Mouse (Mus musculus) adrenal gland, adult 18-20 months (tissue): ENCODE measurements around the gene Slc25a30. TPM values are rescaled to one million over a fixed set of nuclear protein-coding genes. Genes with fewer than 3 reads are reported as not detected.
"Not testable (repeated sequence)": the region's sequence is repeated elsewhere in the genome, so short reads cannot be mapped to it uniquely, and the experiment has no call there.

Source experiments
- DNase-seq, 2 experiments: peaks; one replicate each; pipeline ENCODE4 v3.0.0; 2021 to 2022; ENCODE audit warnings: low spot score in 2 of 2
- total RNA-seq, 2 experiments: library from RNA; stranded (reverse); gene quantifications; 1 replicate in 1 of 2; 2 replicates in 1 of 2; pipeline ENCODE4 v1.2.3; 2021

Gene Slc25a30
- total RNA-seq, 2 experiments from 2014 or later, result 81.1 to 119 TPM

DNA sequence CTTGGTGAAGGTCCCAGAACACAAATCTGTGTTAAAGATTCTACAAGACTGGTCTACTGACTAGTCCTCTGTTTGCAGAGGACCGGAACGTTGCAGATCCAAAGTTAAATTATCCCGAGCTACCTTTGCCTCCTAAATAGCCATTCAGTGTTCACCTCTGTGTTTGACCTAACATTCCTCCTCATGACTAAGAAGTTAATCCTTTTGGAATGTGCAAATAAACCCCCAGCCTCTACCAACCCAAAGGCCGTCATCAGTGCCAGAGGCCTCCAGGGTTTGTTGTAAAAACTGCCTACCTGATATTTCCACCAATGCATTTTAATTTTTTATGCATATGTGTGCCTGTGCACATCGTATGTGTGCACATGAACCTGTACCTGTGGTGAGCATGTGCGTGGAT is 7.5 kb upstream of the Slc25a30 start:
- no peak for DNase-seq

DNA sequence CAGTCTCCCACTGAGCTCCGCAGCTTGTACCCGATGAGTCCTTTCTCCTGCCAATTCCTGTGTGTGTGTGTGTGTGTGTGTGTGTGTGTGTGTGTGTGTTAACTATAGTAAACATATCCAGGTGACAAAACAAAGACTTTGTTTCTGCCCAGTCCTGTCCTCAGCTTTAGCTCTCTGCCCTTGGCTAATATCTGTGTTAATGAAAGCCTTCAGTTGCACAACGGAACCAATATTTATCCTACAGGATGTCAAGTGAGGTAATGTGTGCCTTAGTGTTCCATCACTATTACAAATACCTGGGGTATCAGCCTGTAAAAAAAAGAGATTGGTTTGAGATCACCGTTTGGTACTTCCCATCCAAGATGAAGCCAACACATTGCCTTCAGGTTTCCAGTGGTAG is 6.3 kb upstream of the Slc25a30 start:
- DNase-seq, result no peak

DNA sequence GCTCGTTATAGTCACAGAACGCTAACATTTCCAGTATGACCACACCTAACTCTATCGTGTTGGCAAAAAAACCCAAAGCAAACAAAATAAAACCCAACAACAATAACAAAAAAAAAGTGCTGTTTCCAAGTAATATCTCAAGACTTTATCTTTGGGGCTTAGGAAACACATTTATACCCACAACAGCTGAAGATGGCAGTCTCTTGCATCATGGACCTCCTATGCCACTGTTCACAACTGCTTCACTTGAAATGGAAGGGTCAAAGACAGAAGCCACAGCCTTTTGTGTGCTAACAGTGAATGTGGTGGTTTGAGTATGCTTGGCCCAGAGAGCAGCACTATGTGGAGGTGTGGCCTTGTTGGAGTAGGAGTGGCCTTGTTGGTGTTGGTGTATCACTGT is 4.5 kb upstream of the Slc25a30 start:
- no peak for DNase-seq

DNA sequence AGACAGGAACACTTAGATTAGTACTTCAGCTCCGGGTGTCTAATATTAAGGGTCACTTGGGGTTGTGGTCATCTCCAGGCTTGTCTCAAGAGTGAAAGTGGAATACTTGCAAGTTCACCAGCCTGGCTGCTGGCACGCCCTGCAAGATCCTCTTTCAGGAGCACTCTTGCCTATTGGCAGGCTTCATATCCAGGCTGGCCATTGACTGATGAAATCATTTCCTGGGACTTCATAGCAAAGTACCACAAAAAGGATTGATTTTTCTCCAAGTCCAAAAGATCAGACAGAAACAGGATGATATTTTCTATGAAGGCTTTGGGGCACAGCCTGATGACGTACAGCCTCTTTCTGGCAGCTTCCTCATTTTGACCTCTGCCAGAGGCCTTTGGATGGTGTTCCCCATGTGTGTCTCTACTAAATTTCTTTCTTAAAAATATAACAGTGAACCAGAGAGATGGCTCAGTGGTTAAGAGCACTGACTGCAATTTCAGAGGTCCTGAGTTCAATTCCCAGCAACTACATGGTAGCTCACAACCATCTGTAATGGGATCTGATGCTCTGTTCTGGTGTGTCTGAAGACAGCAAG is 3.7 kb upstream of the Slc25a30 start:
- no peak for DNase-seq

DNA sequence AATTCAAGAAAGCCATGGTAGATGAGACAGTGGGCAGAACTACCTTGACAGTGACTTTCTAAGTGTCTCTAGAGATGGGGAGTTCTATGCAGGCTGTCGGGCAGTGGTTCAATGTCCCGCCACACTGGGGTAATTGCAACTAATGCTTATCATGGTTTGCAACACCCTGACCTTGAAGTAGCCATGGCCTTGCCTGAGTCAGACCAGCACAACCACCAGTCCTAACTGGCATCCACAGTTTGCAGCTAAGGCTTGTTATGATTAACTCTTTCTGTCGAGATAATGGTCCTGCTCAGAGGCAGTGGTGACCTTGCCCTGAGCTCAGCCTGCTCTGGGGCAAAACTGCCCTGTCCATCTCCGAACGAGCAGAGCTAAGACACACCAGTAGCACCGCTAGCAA is 2.5 kb upstream of the Slc25a30 start:
- peak in 1 of 2 experiments; percentile 55 for DNase-seq

DNA sequence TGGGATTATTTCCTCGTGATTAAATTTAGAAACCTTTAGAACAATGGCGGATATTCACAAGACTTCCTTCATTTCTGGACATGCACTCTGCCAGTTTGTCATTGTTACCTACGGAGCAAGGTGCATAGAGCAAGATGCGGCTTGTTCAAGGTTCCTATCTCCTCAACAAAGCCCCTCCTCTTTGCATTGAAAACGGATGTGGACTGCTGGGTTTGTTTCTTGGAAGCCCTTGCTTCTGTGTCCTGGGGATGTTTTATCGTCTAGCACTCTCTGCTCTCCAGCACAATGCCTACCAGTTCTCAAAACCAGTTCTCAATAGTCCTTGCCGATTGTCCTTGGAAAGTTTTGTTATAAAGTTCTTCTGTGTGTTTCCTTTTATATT is 948 bp upstream of the Slc25a30 start:
- DNase-seq, result no peak

DNA sequence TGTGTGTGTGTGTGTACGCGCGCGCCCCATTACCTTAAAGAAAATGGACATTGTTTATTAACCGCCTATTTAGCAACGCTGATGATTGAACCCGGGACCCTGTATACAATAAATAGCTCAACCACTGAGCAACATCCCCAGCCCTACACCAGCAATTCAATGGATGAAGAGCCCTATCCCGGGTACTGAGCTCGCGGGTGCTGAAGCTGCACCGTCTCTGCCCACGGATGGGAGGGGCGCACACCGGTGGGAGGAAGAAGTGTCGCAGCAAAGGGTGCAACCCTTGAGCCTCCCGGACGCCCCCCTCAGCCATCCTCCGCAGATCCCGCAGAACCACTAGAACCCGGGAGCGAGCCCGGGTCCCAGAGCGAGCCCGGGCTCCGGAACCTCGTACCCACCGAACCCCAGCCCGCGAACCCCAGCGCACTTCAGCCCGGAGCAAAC is 391 bp downstream of the Slc25a30 start:
- DNase-seq, result no peak

DNA sequence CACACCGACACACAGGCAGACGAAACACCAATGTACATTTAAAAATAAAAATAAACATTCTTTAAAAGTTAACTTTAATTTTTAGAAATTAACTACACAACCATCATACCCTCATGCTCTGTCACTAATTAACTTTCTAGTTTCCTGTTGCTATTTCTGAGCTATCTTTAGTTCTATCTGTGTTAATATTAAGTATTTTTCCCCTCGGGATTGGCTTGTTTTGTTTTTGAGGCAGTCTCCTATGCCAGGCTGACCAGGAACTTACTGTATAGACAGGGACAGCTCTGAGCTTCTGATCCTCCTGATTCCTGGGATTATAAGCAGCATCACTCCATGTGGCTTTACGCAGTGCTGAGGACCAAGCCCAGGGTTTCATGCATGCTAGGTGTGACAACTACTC is 6.9 kb downstream of the Slc25a30 start:
- no peak for DNase-seq

DNA sequence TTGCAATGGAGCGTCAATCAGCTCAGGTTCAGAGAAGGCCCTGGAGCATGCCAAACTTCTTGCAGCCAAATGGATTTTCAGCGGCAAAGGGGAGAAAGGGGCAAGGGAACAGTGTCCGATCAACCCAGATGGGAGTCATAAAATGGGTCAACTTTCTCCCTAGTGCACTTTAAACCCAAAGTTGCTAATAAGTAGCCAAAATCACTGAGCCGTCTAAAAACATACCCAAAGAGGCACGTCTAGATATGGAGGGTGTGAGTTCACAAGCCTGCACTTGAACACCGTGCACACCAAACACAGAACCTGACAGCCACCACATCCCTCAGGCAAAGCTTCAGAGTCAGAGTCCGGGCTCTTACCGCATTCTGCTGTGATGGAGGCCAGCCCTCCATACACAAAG is 10.2 kb downstream of the Slc25a30 start:
- no peak for DNase-seq

DNA sequence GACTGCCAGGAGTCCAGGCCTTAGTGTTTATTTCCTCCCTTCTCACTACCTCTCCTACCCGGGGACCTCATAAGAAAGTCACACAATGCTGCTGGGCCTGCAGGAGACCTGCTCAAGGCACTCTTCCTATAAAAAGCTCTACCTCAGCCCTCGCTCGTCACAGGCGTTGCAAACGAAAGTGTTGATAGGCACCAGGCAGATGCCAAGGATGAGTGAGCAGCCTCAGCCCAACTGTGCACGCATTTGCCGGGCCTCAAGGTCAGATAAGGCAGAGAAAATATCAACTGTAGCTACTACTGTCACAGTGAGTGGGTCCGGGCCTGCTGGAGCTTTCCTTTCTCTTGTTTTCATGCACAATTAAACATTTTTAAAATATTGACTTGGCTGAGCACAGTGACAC is 13.4 kb downstream of the Slc25a30 start:
- no peak for DNase-seq

DNA sequence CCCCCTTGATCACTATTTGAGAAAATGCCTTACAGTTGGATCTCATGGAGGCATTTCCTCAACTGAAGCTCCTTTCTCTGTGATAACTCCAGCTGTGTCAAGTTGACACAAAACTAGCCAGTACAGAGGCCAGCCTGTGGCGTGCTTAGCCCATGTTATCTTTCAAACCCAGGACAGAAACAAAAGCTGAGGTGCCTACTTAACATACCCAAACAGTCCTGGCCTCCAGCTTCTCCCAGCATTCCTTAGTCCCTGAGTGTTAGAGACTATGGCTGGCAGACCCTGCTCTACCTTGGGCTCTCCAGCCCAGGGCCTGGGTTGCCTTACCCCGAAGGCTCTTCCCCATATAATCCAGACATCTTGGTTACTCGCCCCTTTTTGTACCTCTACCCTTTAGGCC is 14.4 kb downstream of the Slc25a30 start:
- DNase-seq, result not testable (repeated sequence)

DNA sequence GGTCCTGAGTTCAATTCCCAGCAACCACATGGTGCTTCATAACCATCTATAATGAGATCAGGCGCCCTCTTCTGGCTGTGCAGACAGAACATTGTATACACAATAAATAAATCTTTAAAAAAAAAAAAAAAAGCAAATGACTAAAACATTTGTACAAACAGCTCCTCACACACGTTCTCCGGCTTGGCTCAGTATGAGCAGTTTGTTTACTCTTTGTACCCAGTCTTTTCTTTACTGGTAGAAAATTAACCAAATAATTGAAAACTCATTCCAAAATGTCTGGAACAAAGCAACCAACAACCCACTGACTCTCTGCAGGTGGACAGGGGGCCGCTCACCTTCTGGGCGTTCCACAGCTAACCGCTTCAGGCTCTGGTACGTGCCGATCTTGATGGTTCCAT is 15.7 kb downstream of the Slc25a30 start:
- DNase-seq, result no peak

DNA sequence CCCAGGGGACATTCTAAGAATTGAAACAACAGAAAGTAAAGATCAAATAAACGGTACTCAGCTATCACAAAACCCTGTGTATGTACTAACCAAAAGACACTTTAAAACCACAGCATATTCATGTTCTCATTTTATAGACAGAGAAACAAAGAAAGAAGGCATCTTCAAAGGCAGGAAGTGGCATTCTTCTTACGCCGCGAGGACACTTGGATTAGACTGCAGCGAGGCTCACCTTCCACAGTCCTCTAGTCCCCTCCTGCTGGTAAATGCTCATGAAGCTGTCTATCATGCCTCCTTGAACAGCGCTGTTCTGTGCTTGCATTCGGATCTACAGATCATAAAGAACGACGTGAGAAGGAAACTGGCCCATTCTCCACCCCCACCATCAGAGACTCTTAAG is 17.5 kb downstream of the Slc25a30 start:
- DNase-seq, result no peak

DNA sequence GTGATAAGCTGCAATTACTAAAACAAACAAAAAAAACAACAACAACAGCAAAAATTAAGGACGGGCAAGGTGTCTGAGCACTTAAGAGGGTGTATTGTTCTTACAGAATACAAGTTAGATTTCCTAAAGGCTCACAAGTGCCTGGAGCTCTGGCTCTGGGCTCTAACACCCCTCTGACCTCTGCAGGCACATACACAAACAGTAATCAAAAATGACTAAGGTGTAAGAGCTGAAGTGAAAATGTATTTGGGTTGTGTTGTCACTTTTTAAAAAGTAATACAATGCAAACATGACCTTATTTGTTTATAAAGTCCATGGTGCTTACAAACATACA is 18.6 kb downstream of the Slc25a30 start:
- no peak for DNase-seq

DNA sequence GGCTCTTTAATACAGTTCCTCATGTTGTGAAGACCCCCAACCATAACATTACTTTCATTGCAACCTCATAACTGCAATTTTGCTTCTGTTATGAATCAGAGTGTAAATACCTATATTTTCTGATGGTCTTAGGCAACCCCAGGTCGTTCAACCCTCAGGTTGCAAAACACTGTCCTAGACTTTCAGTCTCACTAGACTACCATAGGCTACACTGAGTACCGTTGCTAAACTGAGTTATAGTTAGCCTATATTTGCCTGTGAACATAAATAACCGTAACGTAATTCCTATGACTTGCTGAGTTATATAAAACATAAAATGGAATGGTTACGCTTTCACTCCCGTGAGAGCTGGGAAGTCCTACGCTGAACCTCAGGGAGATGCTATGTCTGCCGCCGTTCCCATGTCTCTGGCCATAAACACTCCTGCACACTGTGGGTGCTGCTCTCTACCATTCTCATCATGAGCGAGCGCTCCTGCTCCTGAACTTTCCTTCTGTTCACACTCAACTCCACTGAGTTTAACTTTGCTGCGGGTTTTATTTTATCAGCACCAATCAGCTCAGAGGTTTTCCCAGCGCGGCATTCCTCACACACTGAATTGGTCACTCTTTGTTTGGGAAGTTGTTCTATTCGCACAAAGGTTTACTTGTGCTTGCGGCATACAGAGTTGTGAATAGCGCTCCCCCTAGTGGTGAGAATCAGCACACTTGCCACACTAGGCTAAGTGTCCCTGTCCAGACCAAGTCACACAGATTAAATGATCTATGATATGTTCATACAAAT is 19.2 kb downstream of the Slc25a30 start:
- DNase-seq, result peak; percentile 50 to 58

DNA sequence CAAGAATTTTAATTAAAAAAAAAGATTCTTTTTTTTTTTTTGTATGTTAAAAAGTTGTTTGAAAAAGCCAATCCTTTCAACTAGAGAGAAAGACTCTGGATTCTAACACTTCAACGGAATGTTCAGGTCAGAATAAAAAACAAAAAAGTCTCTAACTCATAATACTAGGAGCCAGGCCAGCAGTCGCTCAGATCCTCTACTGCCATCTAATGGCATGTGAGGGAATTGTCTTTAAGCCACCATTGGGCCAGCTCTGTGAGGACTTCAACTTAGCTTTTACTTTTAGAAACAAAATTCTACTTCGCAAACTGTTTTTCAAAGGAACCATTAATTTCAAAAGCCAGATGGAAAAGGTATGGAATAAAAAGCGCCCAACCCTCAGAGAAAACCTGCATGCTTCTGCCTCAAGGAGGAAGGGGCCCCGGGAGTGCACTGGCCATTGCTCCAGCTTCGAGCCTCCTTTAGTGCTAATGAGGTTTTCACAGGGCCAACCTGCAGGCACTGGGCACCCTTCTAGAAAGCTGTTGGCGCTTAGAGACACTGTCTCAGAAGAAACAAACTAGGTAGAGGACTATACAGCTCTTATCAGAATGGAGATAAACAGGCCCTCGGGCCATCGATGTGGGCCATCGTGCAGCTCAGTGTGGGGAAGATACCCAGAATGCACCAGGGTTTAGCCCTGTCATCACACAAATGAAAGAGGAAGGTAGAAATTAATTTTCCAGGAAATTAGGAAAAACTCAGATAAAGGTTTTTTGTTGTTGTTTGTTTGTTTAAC is 25.6 kb downstream of the Slc25a30 start:
- DNase-seq, result peak in 1 of 2 experiments; percentile 38

DNA sequence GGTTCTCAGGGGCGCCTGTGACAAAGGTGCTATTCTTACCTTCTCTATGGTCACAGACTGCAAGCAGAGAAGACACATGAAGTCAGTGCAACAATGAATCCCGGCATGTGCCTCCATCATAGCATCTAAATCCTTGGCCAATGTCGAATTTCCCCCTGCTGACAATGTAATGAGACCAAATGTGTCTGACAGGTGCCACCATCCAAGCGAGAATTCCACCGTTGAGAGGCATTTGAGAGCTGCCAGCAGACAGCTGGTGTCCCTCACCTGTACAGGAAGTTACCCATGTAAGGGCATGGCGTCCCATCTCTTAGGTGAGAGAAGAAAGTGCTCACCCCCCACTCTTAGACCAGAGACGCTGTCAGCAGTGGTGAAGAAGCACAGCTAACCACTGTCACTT is 28.4 kb downstream of the Slc25a30 start:
- no peak for DNase-seq

DNA sequence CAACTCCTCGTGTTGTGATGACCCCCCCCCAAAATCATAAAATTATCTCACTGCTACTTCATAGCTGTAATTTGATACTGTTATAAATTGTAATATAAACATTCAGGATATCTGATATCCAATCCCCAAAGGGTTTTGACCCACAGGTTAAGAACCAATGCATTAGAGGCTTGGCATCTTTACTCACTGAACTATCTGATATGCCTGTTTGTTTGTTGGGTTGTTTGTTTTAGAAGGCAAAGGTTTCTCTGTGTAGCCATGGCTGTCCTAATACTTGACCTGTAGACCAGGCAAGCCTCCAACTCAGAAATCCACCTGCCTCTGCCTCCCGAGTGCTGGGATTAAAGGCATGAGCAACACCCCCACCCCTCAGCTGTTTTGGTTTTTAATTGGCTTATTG is 29.0 kb downstream of the Slc25a30 start:
- no peak for DNase-seq

DNA sequence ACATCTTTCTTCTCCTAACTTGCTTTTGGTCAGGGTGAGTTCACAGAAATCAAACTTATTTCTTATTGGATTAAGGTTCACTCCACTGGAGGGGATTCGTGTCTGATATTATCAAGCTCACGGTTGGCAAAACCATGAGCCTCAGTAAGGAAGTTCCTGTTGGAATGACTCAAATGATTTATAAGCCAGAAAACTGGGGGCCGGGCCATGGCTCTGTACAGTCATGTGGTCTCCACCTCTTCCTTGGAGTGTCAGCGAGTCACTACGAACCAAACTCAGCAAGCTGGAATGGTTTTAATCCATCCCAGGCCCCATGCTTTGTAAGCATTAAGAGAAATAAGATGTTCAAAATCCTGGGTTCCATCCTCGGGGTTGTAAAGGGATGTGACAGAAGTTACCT is 29.9 kb downstream of the Slc25a30 start:
- DNase-seq, result no peak

DNA sequence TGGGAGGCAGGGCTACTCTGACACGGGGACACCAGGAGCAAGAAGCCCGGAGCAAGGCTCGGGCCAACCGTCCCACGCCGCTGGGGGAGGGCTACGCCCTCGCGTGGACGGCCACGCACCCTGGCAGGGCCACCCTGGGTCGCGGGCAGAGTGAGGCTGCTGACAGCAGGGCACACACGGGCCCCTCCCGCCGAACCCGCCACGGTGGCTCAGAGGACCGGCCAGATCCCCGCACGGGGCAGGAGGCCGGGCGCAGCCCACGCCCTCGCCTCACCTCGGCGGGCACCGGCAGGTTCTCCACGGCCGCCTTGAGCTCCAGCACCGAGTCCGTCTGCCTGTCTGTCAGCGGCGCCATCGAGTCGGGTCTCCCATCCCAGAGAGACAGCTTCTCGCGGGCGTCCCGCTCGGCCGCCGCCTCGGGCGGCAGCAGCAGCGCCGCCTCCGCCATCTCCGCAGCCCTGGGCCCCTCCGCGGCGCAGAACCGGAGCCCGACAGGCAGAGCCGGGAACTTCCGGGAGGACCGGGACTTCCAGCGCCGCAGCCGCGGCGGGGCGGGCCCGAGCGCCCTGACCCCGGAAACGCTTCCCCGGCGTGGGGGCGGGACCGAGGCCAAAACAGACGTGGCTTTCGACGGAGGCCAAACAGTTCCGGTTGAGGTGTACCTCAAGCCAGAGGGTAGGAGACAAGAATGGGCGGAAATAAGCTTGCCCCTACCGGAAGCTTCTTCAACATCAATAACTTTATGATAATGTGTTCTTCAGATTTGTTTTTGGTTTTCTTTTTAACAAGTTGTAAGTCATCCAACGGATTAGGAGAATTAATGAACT is 32.6 kb downstream of the Slc25a30 start, which contains the start of gene Cog3:
Gene Cog3 (minus strand): TSS at position 527 of the 827 bp plus-strand sequence.
- DNase-seq, result peak; percentile 98

DNA sequence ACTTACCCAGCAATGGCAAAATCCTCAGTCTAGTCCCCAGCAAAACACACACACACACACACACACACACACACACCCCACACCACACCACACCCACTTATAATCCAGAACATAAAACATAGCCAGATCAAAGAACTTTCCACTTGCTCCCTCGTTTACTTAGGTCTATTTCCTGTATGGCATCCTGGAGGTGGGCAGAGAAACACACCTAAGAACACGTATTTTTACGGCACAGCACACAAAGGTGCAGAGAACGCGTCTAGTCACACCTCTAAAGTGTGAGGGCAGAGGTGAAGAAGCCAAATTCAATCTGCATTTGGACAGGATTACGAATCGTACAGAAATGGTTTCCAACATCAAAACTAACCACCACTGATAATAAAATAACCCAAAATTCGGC is 33.6 kb downstream of the Slc25a30 start:
- DNase-seq, result no peak
